Mouse (Mus musculus): ENCODE measurements around the gene Olfr959. TPM values are rescaled to one million over a fixed set of nuclear protein-coding genes. Genes with fewer than 3 reads are reported as not detected.

Olfr959 gene
- polyA plus RNA-seq, 1 experiment from 2014 or later: not detected

GRCm38 (mm10) chr9:39602536-39603332 lies 27.4 kb upstream of the Olfr959 start:
- H3K4me3 ChIP-seq (ENCODE audit: low read length): peak overlapping the region; percentile 60
- H3K27ac ChIP-seq (ENCODE audit: low read length): no peak overlapping the region
- H3K9ac ChIP-seq (ENCODE audit: low read length): peak overlapping the region; percentile 21
- no peaks in the 10 kb centered on the region for H3K36me3 ChIP-seq (ENCODE audit: control insufficient read depth, insufficient read depth)
- no peaks in the 10 kb centered on the region for H3K9me3 ChIP-seq (replicated peaks; ENCODE audit: control insufficient read depth, low read length)
- H3K4me1 ChIP-seq (ENCODE audit: control insufficient read depth, insufficient read depth, low read length): peaks cover 4% of the 10 kb centered on the region
- ATAC-seq (replicated peaks; ENCODE audit: extremely low read depth, insufficient read depth, low FRiP score): peak; percentile 49; the same call in 1 of the 2 replicates
- WGBS: 2% methylated on average over 19 of the region's 19 CpGs
- no peaks in the 10 kb centered on the region for H3K27me3 ChIP-seq (ENCODE audit: control insufficient read depth, insufficient read depth, low read length)
- peak overlapping the region; percentile 77 for H3K4me2 ChIP-seq (ENCODE audit: low read depth, low read length)

GRCm38 (mm10) chr9:39577050-39577449 lies 1.7 kb upstream of the Olfr959 start:
- ATAC-seq (replicated peaks; ENCODE audit: extremely low read depth, insufficient read depth, low FRiP score): peak; percentile 67; the same call in 1 of the 2 replicates
- WGBS: 50% methylated on average over 5 of the region's 5 CpGs
- no peaks in the 10 kb centered on the region for H3K9me3 ChIP-seq (replicated peaks; ENCODE audit: control insufficient read depth, low read length)
- H3K36me3 ChIP-seq (ENCODE audit: control insufficient read depth, insufficient read depth): no peaks in the 10 kb centered on the region
- no peak overlapping the region for H3K9ac ChIP-seq (ENCODE audit: low read length)
- no peaks in the 10 kb centered on the region for H3K27me3 ChIP-seq (ENCODE audit: control insufficient read depth, insufficient read depth, low read length)
- H3K4me3 ChIP-seq (ENCODE audit: low read length): no peak overlapping the region
- H3K4me2 ChIP-seq (ENCODE audit: low read depth, low read length): no peak overlapping the region
- H3K4me1 ChIP-seq (ENCODE audit: control insufficient read depth, insufficient read depth, low read length): no peaks in the 10 kb centered on the region
- H3K27ac ChIP-seq (ENCODE audit: low read length): no peak overlapping the region

- no peaks in the 10 kb centered on the region for H3K27me3 ChIP-seq (ENCODE audit: control insufficient read depth, insufficient read depth, low read length)
- no peak overlapping the region for H3K4me2 ChIP-seq (ENCODE audit: low read depth, low read length)
- H3K4me1 ChIP-seq (ENCODE audit: control insufficient read depth, insufficient read depth, low read length): no peaks in the 10 kb centered on the region
- no peaks in the 10 kb centered on the region for H3K9me3 ChIP-seq (replicated peaks; ENCODE audit: control insufficient read depth, low read length)
- no peak for ATAC-seq (replicated peaks; ENCODE audit: extremely low read depth, insufficient read depth, low FRiP score)
- H3K36me3 ChIP-seq (ENCODE audit: control insufficient read depth, insufficient read depth): no peaks in the 10 kb centered on the region
- no peak overlapping the region for H3K4me3 ChIP-seq (ENCODE audit: low read length)
- H3K9ac ChIP-seq (ENCODE audit: low read length): no peak overlapping the region
- H3K27ac ChIP-seq (ENCODE audit: low read length): no peak overlapping the region
Observed at GRCm38 (mm10) chr9:39558349-39558647, 17.1 kb downstream of the Olfr959 start.

- Histone ChIP-seq H3K9ac (ENCODE audit: low read length) (no peak overlapping the region), H3K27ac (ENCODE audit: low read length) (no peak overlapping the region), H3K4me1 (ENCODE audit: control insufficient read depth, insufficient read depth, low read length) (no peaks in the 10 kb centered on the region), H3K27me3 (ENCODE audit: control insufficient read depth, insufficient read depth, low read length) (no peaks in the 10 kb centered on the region), H3K9me3 (replicated peaks; ENCODE audit: control insufficient read depth, low read length) (no peaks in the 10 kb centered on the region), H3K36me3 (ENCODE audit: control insufficient read depth, insufficient read depth) (no peaks in the 10 kb centered on the region), H3K4me2 (ENCODE audit: low read depth, low read length) (no peak overlapping the region), H3K4me3 (ENCODE audit: low read length) (no peak overlapping the region)
- ATAC-seq (replicated peaks; ENCODE audit: extremely low read depth, insufficient read depth, low FRiP score): no peak
- 57% methylated on average over 3 of the region's 3 CpGs for WGBS
Observed at GRCm38 (mm10) chr9:39557529-39558348, 17.6 kb downstream of the Olfr959 start.

GRCm38 (mm10) chr9:39553946-39554345 lies 21.4 kb downstream of the Olfr959 start, which contains the start of gene Olfr958:
Olfr958 (minus strand) TSS chr9:39554054.
- no peak within 1 kb of the TSS for H3K27ac ChIP-seq (ENCODE audit: low read length)
- H3K36me3 ChIP-seq (ENCODE audit: control insufficient read depth, insufficient read depth): no peaks in the 10 kb centered on the region
- H3K27me3 ChIP-seq (ENCODE audit: control insufficient read depth, insufficient read depth, low read length): no peaks in the 10 kb centered on the region
- ATAC-seq (replicated peaks; ENCODE audit: extremely low read depth, insufficient read depth, low FRiP score): no peak
- WGBS: 62% methylated on average over 2 of the region's 2 CpGs
- H3K9ac ChIP-seq (ENCODE audit: low read length): no peak within 1 kb of the TSS
- H3K4me3 ChIP-seq (ENCODE audit: low read length): no peak within 1 kb of the TSS
- no peaks in the 10 kb centered on the region for H3K4me1 ChIP-seq (ENCODE audit: control insufficient read depth, insufficient read depth, low read length)
- no peak within 1 kb of the TSS for H3K4me2 ChIP-seq (ENCODE audit: low read depth, low read length)
- H3K9me3 ChIP-seq (replicated peaks; ENCODE audit: control insufficient read depth, low read length): no peaks in the 10 kb centered on the region

- no peak overlapping the region for H3K27ac ChIP-seq (ENCODE audit: low read length)
- H3K4me3 ChIP-seq (ENCODE audit: low read length): no peak overlapping the region
- 64% methylated on average over 5 of the region's 5 CpGs for WGBS
- no peaks in the 10 kb centered on the region for H3K4me1 ChIP-seq (ENCODE audit: control insufficient read depth, insufficient read depth, low read length)
- no peaks in the 10 kb centered on the region for H3K27me3 ChIP-seq (ENCODE audit: control insufficient read depth, insufficient read depth, low read length)
- ATAC-seq (replicated peaks; ENCODE audit: extremely low read depth, insufficient read depth, low FRiP score): no peak
- no peaks in the 10 kb centered on the region for H3K36me3 ChIP-seq (ENCODE audit: control insufficient read depth, insufficient read depth)
- H3K9me3 ChIP-seq (replicated peaks; ENCODE audit: control insufficient read depth, low read length): no peaks in the 10 kb centered on the region
- H3K4me2 ChIP-seq (ENCODE audit: low read depth, low read length): no peak overlapping the region
- no peak overlapping the region for H3K9ac ChIP-seq (ENCODE audit: low read length)
Observed at GRCm38 (mm10) chr9:39550806-39551205, 24.6 kb downstream of the Olfr959 start.

- 85% methylated on average over 1 of the region's 1 CpGs for WGBS
- no peak overlapping the region for H3K27ac ChIP-seq (ENCODE audit: low read length)
- no peak overlapping the region for H3K9ac ChIP-seq (ENCODE audit: low read length)
- H3K9me3 ChIP-seq (replicated peaks; ENCODE audit: control insufficient read depth, low read length): no peaks in the 10 kb centered on the region
- no peak overlapping the region for H3K4me2 ChIP-seq (ENCODE audit: low read depth, low read length)
- H3K36me3 ChIP-seq (ENCODE audit: control insufficient read depth, insufficient read depth): no peaks in the 10 kb centered on the region
- no peak overlapping the region for H3K4me3 ChIP-seq (ENCODE audit: low read length)
- H3K4me1 ChIP-seq (ENCODE audit: control insufficient read depth, insufficient read depth, low read length): no peaks in the 10 kb centered on the region
- H3K27me3 ChIP-seq (ENCODE audit: control insufficient read depth, insufficient read depth, low read length): no peaks in the 10 kb centered on the region
- ATAC-seq (replicated peaks; ENCODE audit: extremely low read depth, insufficient read depth, low FRiP score): no peak
Observed at GRCm38 (mm10) chr9:39523616-39524285, 51.6 kb downstream of the Olfr959 start.

Measured in heart, embryonic 16.5 days (tissue).